Mouse (Mus musculus): ENCODE data around the gene Il12rb1. TPM values are rescaled to one million over a fixed set of nuclear protein-coding genes. Genes with fewer than 3 reads are reported as not detected.
"Not testable (repeated sequence)": the region's sequence is repeated elsewhere in the genome, so short reads cannot be mapped to it uniquely, and the experiment has no call there.

Gene Il12rb1
- polyA plus RNA-seq, 1 experiment from 2014 or later, result 0.19 TPM

GRCm38 (mm10) chr8:70820101-70820935 is 12.1 kb downstream of the Il12rb1 start:
- no peaks in the 10 kb centered on the region for H3K36me3 ChIP-seq (ENCODE audit: control insufficient read depth, insufficient read depth, low read length)
- DNase-seq (ENCODE audit: low spot score), result peak; percentile 84
- H3K27me3 ChIP-seq (ENCODE audit: control insufficient read depth, insufficient read depth, low read length), result no peaks in the 10 kb centered on the region
- no peak overlapping the region for H3K9ac ChIP-seq (ENCODE audit: low read length)
- no peak overlapping the region for H3K27ac ChIP-seq (replicated peaks)
- no peak overlapping the region for H3K4me3 ChIP-seq (ENCODE audit: low read depth, low read length)
- peak; percentile 86 for ATAC-seq (ENCODE audit: low FRiP score, low TSS enrichment)
- no peak for TF ChIP-seq CTCF (IDR thresholded peaks at IDR 0.05; ENCODE audit: low read depth)
- no peak for TF ChIP-seq EP300 (optimal IDR thresholded peaks at IDR 0.05)
- 6% methylated on average over 31 of the region's 31 CpGs for WGBS
- peak overlapping the region; percentile 31 for H3K4me2 ChIP-seq (replicated peaks; ENCODE audit: low read depth)
- H3K9me3 ChIP-seq (ENCODE audit: control insufficient read depth, low read length), result no peaks in the 10 kb centered on the region
- no peaks in the 10 kb centered on the region for H3K4me1 ChIP-seq (replicated peaks; ENCODE audit: control insufficient read depth, insufficient read depth)

GRCm38 (mm10) chr8:70821399-70821962 is 13.2 kb downstream of the Il12rb1 start:
- peak; percentile 76 for DNase-seq (ENCODE audit: low spot score)
- Histone ChIP-seq H3K27me3 (ENCODE audit: control insufficient read depth, insufficient read depth, low read length) (no peaks in the 10 kb centered on the region), H3K4me1 (replicated peaks; ENCODE audit: control insufficient read depth, insufficient read depth) (no peaks in the 10 kb centered on the region), H3K36me3 (ENCODE audit: control insufficient read depth, insufficient read depth, low read length) (no peaks in the 10 kb centered on the region), H3K4me3 (ENCODE audit: low read depth, low read length) (no peak overlapping the region), H3K27ac (replicated peaks) (no peak overlapping the region), H3K9me3 (ENCODE audit: control insufficient read depth, low read length) (no peaks in the 10 kb centered on the region), H3K4me2 (replicated peaks; ENCODE audit: low read depth) (no peak overlapping the region), H3K9ac (ENCODE audit: low read length) (no peak overlapping the region)
- 14% methylated on average over 30 of the region's 30 CpGs for WGBS
- ATAC-seq (ENCODE audit: low FRiP score, low TSS enrichment), result peak; percentile 27; the same call in 1 of the 2 replicates
- peak; percentile 97 for TF ChIP-seq CTCF (IDR thresholded peaks at IDR 0.05; ENCODE audit: low read depth)
- TF ChIP-seq EP300 (optimal IDR thresholded peaks at IDR 0.05), result no peak

GRCm38 (mm10) chr8:70821992-70822391 is 13.7 kb downstream of the Il12rb1 start:
- H3K4me3 ChIP-seq (ENCODE audit: low read depth, low read length), result no peak overlapping the region
- H3K36me3 ChIP-seq (ENCODE audit: control insufficient read depth, insufficient read depth, low read length), result no peaks in the 10 kb centered on the region
- H3K4me1 ChIP-seq (replicated peaks; ENCODE audit: control insufficient read depth, insufficient read depth), result no peaks in the 10 kb centered on the region
- DNase-seq (ENCODE audit: low spot score) (no peak), ATAC-seq (ENCODE audit: low FRiP score, low TSS enrichment) (no peak)
- H3K27ac ChIP-seq (replicated peaks), result no peak overlapping the region
- no peaks in the 10 kb centered on the region for H3K27me3 ChIP-seq (ENCODE audit: control insufficient read depth, insufficient read depth, low read length)
- WGBS, result 40% methylated on average over 11 of the region's 11 CpGs
- H3K4me2 ChIP-seq (replicated peaks; ENCODE audit: low read depth), result no peak overlapping the region
- no peak overlapping the region for H3K9ac ChIP-seq (ENCODE audit: low read length)
- no peaks in the 10 kb centered on the region for H3K9me3 ChIP-seq (ENCODE audit: control insufficient read depth, low read length)
- TF ChIP-seq CTCF (IDR thresholded peaks at IDR 0.05; ENCODE audit: low read depth), result no peak
- no peak for TF ChIP-seq EP300 (optimal IDR thresholded peaks at IDR 0.05)

- H3K27me3 ChIP-seq (ENCODE audit: control insufficient read depth, insufficient read depth, low read length); H3K36me3 ChIP-seq (ENCODE audit: control insufficient read depth, insufficient read depth, low read length); H3K9ac ChIP-seq (ENCODE audit: low read length); DNase-seq (ENCODE audit: low spot score); H3K4me1 ChIP-seq (replicated peaks; ENCODE audit: control insufficient read depth, insufficient read depth); H3K4me2 ChIP-seq (replicated peaks; ENCODE audit: low read depth); H3K27ac ChIP-seq (replicated peaks); H3K4me3 ChIP-seq (ENCODE audit: low read depth, low read length); H3K9me3 ChIP-seq (ENCODE audit: control insufficient read depth, low read length); ATAC-seq (ENCODE audit: low FRiP score, low TSS enrichment): not testable (repeated sequence)
- WGBS, result 88% methylated on average over 3 of the region's 3 CpGs
Observed at GRCm38 (mm10) chr8:70822594-70822993, 14.3 kb downstream of the Il12rb1 start.

GRCm38 (mm10) chr8:70823802-70824201 is 15.6 kb downstream of the Il12rb1 start:
- H3K27ac ChIP-seq (replicated peaks), result no peak overlapping the region
- H3K4me3 ChIP-seq (ENCODE audit: low read depth, low read length), result no peak overlapping the region
- H3K36me3 ChIP-seq (ENCODE audit: control insufficient read depth, insufficient read depth, low read length), result no peaks in the 10 kb centered on the region
- no peak for ATAC-seq (ENCODE audit: low FRiP score, low TSS enrichment)
- no peaks in the 10 kb centered on the region for H3K9me3 ChIP-seq (ENCODE audit: control insufficient read depth, low read length)
- WGBS, result 80% methylated on average over 7 of the region's 7 CpGs
- no peak overlapping the region for H3K9ac ChIP-seq (ENCODE audit: low read length)
- H3K4me2 ChIP-seq (replicated peaks; ENCODE audit: low read depth), result no peak overlapping the region
- H3K27me3 ChIP-seq (ENCODE audit: control insufficient read depth, insufficient read depth, low read length), result no peaks in the 10 kb centered on the region
- no peak for DNase-seq (ENCODE audit: low spot score)
- no peak for TF ChIP-seq EP300 (optimal IDR thresholded peaks at IDR 0.05)
- TF ChIP-seq CTCF (IDR thresholded peaks at IDR 0.05; ENCODE audit: low read depth), result no peak
- no peaks in the 10 kb centered on the region for H3K4me1 ChIP-seq (replicated peaks; ENCODE audit: control insufficient read depth, insufficient read depth)

GRCm38 (mm10) chr8:70825816-70826215 is 17.6 kb downstream of the Il12rb1 start:
- H3K9me3 ChIP-seq (ENCODE audit: control insufficient read depth, low read length), result no peaks in the 10 kb centered on the region
- TF ChIP-seq EP300 (optimal IDR thresholded peaks at IDR 0.05) (no peak), CTCF (IDR thresholded peaks at IDR 0.05; ENCODE audit: low read depth) (no peak)
- H3K9ac ChIP-seq (ENCODE audit: low read length), result no peak overlapping the region
- ATAC-seq (ENCODE audit: low FRiP score, low TSS enrichment) (no peak), DNase-seq (ENCODE audit: low spot score) (no peak)
- whole genome bisulfite sequencing, result 83% methylated on average over 8 of the region's 8 CpGs
- H3K27ac ChIP-seq (replicated peaks), result no peak overlapping the region
- H3K4me3 ChIP-seq (ENCODE audit: low read depth, low read length), result no peak overlapping the region
- no peak overlapping the region for H3K4me2 ChIP-seq (replicated peaks; ENCODE audit: low read depth)
- H3K27me3 ChIP-seq (ENCODE audit: control insufficient read depth, insufficient read depth, low read length), result no peaks in the 10 kb centered on the region
- no peaks in the 10 kb centered on the region for H3K36me3 ChIP-seq (ENCODE audit: control insufficient read depth, insufficient read depth, low read length)
- no peaks in the 10 kb centered on the region for H3K4me1 ChIP-seq (replicated peaks; ENCODE audit: control insufficient read depth, insufficient read depth)
